Mouse (Mus musculus) liver, embryonic 14 days (tissue): ENCODE data around the gene Tll2. TPM values are rescaled to one million over a fixed set of nuclear protein-coding genes. Genes with fewer than 3 reads are reported as not detected.

Source experiments
- polyA plus RNA-seq: library from polyadenylated mRNA; depleted of rRNA; stranded (reverse); fragments of >200 nt; gene quantifications from 2 replicates; pipeline ENCODE4 v1.2.3, GENCODE M21; 2012; rRNA removed

Gene Tll2
- 0.01 TPM in 1 of 2 replicates, not detected in the other for polyA plus RNA-seq

DNA sequence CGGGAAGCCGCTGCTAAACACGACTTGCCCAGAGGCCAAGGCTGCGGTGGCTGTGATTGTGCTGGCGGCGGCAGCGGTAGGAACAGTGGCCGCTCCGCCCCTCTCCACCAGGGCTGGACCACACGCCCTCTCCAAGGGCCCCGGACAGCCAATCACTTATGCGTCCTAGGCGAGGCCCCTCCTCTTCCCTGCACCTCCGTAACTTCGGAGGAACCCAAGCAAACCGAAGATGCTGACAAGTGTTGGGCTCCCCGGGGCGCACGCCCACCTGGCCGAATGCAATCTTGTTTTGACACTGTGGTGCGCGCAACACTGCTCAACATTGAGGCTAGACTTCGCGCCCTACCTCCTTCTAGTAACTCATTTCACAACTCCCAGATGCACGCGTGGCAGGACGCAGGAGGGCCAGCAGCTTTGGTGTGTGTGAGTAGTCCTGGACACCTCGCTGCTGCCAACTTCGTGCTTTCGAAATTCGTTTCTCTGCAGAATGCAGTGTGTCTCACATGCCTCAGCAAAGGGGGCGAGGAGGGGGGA is at the start of gene Tll2:
Gene Tll2 (minus strand): TSS at position 25 of the 534 bp plus-strand sequence.

DNA sequence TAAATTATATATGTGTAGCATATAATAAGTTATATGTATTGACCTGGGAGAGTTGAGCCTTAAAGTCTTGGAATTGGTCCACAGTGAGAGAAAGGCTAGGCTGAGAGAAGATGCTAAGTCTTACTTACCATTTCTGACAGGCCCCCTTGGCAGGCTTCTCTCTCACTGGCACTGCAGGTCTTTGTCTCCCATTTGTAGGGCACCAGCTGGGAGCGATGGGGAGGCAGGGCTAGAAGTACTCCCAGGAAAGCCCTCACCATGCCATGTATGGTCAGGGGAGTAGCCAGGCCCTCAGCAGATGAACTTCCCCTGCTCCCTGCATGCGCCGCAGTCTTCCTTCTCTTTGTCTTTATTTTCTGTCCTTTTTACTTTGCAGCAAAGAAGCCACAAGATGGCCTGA is 129.7 kb downstream of the Tll2 start, which contains the start of gene Opalin:
Gene Opalin (minus strand): TSS at position 208 of the 400 bp plus-strand sequence.

Other genes with a start within 250 kb of the Tll2 start
- 0.48 and 0.68 TPM in 2 replicates for gene Blnk, start 212.3 kb downstream of the Tll2 start, polyA plus RNA-seq
- 0.02 TPM in 1 of 2 replicates, not detected in the other for gene Dntt, start 177.6 kb downstream of the Tll2 start, polyA plus RNA-seq
- not detected in 2 replicates for gene Opalin, start 129.7 kb downstream of the Tll2 start, polyA plus RNA-seq
- 36.4 and 41.4 TPM in 2 replicates for gene Tm9sf3, start 57.2 kb upstream of the Tll2 start, polyA plus RNA-seq
- 3.4 and 4.1 TPM in 2 replicates for gene Pik3ap1, start 178.3 kb upstream of the Tll2 start, polyA plus RNA-seq